Mouse (Mus musculus): ENCODE measurements around the gene Morn5.

Gene Morn5

DNA sequence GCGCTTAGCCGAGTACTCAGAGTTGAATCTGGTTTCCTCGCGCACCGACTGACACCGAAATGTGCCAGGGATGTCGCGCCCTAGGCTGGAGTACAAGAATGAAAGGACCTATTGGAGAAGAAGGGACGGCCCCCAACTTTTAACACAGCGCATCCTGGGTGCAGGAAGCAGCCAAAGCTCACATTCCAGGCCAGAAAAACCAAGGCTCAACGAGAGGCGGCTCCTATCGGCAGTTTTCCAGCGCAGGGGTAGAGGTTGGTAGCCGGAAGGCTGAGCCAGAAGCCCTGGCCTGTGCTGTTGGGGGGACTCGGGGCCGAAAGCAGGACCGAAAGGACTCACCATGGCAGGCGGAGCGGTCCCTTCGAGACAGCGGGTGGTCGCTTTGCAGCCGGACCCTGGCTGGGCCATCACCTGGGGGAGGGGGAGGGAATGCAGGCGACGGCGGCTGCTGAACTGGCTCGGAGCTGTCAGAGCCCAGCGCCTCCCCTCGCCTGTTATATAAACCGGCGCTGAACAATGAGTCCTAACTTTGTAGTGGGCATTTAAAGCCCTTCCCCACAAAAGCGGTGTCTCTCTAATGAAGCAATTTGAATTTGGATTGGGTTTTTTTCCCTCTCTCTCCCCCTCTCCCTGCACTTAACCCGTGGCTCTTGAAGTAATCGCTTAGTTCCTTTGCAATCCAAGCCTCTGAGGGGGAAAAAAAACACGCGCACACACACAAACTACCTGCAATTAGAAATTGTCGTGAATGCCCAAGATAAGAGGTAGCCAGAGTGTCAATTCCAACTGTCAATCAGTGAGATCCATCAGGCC, 54.5 kb downstream of the Morn5 start:
- DNase-seq (ENCODE audit: extremely low spot score, low spot score) = peak; percentile 73

DNA sequence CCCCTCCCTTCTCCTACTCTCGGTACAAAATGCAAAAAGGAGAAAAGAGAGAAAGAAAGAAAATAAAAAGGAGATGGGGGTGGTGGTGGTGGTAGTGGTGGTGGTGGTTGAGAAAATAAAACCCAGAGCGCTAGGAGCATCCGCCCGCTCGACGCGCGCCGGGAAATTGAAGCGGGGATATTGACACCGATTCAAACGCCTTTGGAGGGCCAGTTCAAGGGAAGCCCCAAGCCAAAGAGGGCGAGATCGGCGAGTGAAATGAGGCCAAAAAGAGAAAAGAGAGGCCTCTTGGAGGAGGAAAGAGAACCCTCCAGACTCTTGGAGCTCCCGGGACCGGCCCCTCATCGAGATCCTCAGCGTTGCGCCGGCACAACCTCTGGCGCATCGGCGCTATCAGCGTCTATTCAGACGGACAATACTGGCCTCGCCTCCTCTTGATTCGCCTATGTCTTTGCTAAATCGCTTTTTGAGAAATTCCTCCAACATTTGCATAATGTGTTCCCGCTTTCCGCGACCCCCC, 55.2 kb downstream of the Morn5 start:
- no peak for DNase-seq (ENCODE audit: extremely low spot score, low spot score)

DNA sequence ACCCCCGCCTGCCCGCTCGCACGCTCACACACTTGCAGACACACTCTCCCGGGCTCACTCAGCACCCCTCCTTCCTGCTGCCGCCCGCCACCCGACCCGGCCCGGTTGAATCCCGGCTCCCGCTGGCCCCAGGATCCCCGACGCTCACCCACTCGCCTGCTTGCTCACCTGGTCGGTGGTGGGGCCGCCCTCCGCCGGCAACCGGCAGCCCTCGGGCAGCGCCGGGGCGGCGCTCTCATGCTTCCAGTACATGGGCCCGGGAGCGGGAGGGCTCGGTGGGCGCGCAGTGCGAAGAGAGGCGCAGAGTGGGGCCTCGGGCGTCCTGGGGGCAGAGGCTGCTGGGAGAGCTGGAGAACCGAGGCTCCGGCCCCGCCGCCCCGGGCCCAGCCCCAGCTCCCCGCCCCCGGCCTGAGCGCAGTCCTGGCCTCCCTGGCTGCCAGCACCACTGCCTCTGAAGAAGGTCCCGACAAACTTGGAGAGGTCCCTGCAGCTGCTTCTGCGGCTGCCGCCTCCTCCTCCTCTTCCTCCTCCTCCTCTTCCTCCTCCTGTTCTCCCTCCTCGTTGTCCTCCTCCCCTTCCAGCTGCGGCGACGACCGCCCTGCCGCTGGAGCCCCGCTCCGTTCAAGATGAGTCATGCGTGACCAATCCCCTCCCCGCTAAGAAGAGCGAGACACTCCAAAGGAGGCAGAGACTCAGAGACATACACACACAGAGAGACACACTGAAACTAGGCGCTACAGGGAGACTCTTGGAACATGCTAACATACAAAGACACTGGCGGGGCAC, 55.9 kb downstream of the Morn5 start, which contains the start of gene Lhx6:
Gene Lhx6 (minus strand): TSS at position 453 of the 786 bp plus-strand sequence.
- DNase-seq (ENCODE audit: extremely low spot score, low spot score) = peak; percentile 70

DNA sequence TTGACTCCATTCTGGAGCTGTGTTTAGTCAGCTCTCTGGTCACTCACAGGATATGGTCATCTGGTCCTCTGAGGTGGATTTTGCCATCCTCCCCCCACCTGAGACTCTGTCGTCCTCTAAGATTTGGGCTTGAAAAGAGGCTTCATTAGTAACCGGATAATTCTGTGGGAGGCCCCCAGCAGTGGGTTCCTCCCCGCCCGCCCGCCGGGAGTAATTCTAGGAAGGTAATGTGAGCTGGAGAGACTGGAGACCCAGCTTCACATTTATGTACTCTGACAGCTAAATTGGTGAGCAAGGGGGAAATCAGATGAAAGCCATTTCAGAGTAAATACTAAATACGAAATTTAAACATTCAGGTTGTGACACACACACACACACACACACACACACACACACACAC, 59.4 kb downstream of the Morn5 start:
- no peak for DNase-seq (ENCODE audit: extremely low spot score, low spot score)

DNA sequence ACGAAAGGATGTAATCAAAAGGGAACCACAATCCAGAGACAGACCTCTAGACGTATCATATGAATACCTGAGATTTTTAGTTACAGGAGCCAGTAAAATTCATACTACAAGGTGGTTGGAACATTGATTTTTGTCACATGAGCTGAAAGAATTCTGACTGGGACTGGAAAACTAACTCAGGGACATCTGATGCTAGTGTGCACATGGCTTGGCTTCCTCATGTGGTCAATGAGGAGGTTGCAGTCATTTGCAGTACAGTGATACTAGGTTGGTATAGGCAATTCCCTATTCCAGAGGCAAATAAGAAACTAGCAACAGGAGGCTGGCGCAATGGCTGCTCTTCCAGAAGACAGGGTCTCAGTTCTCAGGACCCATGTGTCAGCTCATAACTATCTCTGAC, 63.4 kb downstream of the Morn5 start:
- no peak for DNase-seq (ENCODE audit: extremely low spot score, low spot score)

DNA sequence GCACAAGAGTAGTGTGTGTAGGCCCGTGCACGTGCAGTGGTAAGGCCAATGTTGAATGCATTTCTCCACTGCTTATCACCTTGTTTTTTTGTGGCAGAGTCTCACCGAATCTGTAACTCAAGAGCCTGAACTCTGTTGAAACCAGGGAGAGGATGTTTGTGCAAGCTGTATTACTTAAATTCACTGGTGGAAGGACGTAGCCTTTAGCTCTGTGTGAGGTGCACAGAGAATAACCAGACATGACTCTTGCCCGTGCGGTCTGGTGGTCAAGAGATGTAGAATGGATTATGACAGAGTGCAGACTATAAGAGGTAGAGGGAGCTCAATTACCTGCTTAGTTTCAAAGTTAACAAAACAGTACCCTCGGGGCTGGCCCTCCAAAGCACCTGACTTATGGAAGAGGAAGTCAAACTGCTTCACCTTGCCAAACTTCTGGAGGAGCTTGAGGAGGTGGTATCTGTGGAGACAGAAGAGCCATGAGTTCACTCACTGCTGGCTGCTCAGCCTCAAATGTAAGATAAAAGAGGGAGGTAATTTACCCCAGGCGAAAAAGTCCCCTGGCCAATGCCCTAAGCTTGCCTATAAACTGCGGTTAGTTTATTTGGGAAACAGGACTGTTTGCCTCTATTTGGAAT, 77.7 kb downstream of the Morn5 start:
- no peak for DNase-seq (ENCODE audit: extremely low spot score, low spot score)

DNA sequence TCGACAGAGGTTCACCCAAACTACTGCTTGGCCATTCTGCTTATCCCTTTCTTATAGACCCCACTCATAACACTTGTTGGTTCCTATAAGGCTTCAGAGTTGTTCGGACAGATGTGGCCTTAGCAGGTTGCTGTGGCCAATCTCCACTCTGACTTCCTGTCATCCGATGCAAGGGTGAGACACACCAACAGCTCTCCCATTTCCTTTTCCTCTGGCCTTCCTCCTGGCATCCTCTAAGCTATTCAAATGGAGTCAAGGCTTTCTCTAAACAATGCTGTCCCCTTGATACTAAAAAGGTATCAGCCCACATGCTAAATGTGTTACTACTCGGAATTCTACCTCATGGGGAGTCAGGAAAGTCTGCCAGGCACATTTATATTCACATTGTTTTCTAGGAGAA, 78.7 kb downstream of the Morn5 start:
- no peak for DNase-seq (ENCODE audit: extremely low spot score, low spot score)

DNA sequence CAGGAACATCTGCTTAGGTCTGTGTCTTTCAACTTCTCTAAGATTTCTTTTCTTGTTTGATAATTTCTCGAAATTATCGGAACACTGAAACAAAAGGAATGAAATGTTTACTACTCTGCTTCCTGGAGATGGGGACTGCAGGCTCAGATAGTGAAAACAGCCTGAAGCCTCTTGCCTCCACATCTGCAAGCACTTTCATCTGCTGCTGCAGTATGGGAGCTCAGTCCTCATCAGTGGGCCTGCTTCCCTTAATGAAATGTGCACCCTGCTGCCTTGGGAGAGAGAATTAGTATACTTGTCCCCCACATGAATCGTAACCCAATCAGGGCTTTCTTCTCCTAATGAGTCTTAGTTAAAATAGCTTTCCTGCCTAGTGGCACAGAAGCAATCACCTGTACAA, 79.8 kb downstream of the Morn5 start:
- DNase-seq (ENCODE audit: extremely low spot score, low spot score) = no peak
